Mouse (Mus musculus): ENCODE results near the gene Ccdc69.

- TF ChIP-seq POLR2A (IDR thresholded peaks at IDR 0.05; ENCODE audit: low read depth, low read length) (no peak), CTCF (IDR thresholded peaks at IDR 0.05; ENCODE audit: borderline replicate concordance, insufficient read depth, low read length) (no peak)
These were observed 20.4 kb downstream of the Ccdc69 start for GRCm38 (mm10) chr11:55057511-55057910.

Measured in embryonic fibroblast, embryonic 13.5 days (primary cell).